Mouse (Mus musculus) testis, adult 2 months (tissue): Measurements from ENCODE around the gene Gabrp.

ENCODE experiments used
- CTCF ChIP-seq: fragments of 200-500 bp; IDR thresholded peaks from 2 replicates; pipeline ENCODE4 v1.5.1; 2012; ENCODE audit warnings: low read depth, mild to moderate bottlenecking, inconsistent platforms, low read length, moderate library complexity; ENCODE audit not compliant: control insufficient read depth, insufficient read depth, insufficient replicate concordance
- POLR2A ChIP-seq: fragments of 200-500 bp; IDR thresholded peaks from 2 replicates; pipeline ENCODE4 v1.6.1; 2012; ENCODE audit warnings: low read depth, mild to moderate bottlenecking, inconsistent platforms, low read length, moderate library complexity; ENCODE audit not compliant: control insufficient read depth

- TF ChIP-seq CTCF (no peak), POLR2A (no peak)
Measured at GRCm38 (mm10) chr11:33578859-33579258, at the start of gene Gabrp.
